Mouse (Mus musculus): ENCODE measurements around the gene Plekha1. TPM values are rescaled to one million over a fixed set of nuclear protein-coding genes. Genes with fewer than 3 reads are reported as not detected.

The Plekha1 gene
- total RNA-seq, 2 experiments from 2014 or later, result 42.8 to 44.0 TPM

- no peak for DNase-seq
- intact Hi-C loops (cut with DNase I), result no loop called here
Observed at GRCm38 (mm10) chr7:130855681-130856080, 9.9 kb upstream of the Plekha1 start.

- intact Hi-C loops (cut with DNase I), result no loop called here
- no peak for DNase-seq
Observed at GRCm38 (mm10) chr7:130857973-130858372, 7.6 kb upstream of the Plekha1 start.

- no peak for DNase-seq
- intact Hi-C loops (cut with DNase I), result loop anchor here (10.0 kb wide), 1 partner anchor 345 kb away; no protein-coding TSS in a partner anchor
Observed at GRCm38 (mm10) chr7:130859926-130860325, 5.6 kb upstream of the Plekha1 start.

- DNase-seq, result no peak
- intact Hi-C loops (cut with DNase I), result loop anchor here (10.0 kb wide), 1 partner anchor 346 kb away; no protein-coding TSS in a partner anchor
Observed at GRCm38 (mm10) chr7:130860721-130861142, 4.8 kb upstream of the Plekha1 start.

DNA sequence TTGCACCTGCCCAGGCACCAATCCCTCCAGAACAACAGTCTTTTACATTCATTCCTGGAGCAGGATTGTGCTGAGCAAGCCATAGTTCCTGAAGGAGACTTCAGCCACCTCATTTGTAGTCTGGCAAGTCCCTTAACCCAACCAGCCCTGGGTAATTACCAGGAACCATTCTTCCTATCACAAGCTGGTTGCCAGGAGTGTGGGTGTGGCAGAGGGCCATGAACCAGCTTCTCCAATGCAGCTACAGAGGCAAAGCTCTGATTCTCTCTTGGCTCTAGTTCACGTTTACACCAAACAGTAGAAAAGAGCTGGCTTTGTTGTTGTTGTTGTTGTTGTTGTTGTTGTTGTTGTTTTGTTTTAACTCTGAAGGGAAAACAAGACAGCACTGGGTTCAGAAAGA, 3.1 kb upstream of the Plekha1 start:
- intact Hi-C loops (cut with DNase I), result loop anchor here (10.0 kb wide), 1 partner anchor 348 kb away; no protein-coding TSS in a partner anchor
- no peak for DNase-seq

DNA sequence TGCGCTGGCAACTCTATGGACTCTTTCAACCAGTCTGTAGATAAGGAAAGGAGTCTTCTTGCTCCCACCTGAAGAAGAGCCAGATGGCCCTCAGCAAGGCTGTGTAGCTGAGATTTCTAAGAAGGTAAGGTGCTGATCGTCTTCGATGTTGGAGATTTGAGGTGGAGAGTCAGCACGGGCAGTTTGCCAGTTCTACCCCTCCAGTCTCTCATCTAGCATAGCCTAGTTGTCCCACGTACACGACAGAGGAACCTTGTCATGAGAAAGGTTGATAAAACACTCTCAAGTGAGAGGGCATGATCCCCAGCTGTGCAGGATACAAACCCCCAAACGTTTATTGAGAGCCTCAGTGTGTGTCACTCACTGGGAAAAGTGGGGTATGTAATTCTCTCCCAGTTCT, 845 bp upstream of the Plekha1 start:
- intact Hi-C loops (cut with DNase I), result loop anchor here (5.0 to 10.0 kb wide), 3 partner anchors 37 to 698 kb away; partner anchors contain the start of gene Bub3
- no peak for DNase-seq

DNA sequence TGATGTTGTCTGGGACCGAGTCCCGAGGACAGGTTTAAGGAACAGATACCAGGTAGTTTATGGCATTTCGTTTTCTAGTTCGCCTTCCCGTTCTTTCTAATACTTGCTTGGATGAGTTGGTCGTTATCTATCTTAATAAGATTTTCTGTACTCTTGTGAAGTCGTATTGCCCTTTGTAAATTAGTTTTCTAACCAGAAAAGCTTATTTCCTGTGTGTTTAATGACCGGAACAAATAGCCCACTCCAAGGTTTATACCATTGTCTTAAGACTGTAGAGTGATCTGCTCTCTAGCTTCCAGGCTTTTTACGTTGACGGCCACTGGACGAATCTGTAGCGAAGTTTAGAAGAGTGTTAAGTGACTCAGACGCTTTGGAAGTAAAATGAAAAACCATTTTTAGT, 1.1 kb downstream of the Plekha1 start:
- intact Hi-C loops (cut with DNase I), result loop anchor here (5.0 to 10.0 kb wide), 3 partner anchors 39 to 696 kb away; partner anchors contain the start of gene Bub3

GRCm38 (mm10) chr7:130867256-130867655, 1.7 kb downstream of the Plekha1 start:
- intact Hi-C loops (cut with DNase I), result loop anchor here (5.0 to 10.0 kb wide), 3 partner anchors 40 to 695 kb away; partner anchors contain the start of gene Bub3

More for the DNA sequence above, 1.1 kb downstream of the Plekha1 start:
- DNase-seq, result no peak

GRCm38 (mm10) chr7:130884161-130884560, 18.6 kb downstream of the Plekha1 start:
- no peak for DNase-seq
- intact Hi-C loops (cut with DNase I), result no loop called here

More at GRCm38 (mm10) chr7:130867256-130867655, 1.7 kb downstream of the Plekha1 start:
- no peak for DNase-seq

GRCm38 (mm10) chr7:130886246-130886645, 20.7 kb downstream of the Plekha1 start:
- DNase-seq, result no peak
- intact Hi-C loops (cut with DNase I), result no loop called here

- intact Hi-C loops (cut with DNase I), result no loop called here
- DNase-seq, result peak in 1 of 2 experiments; percentile 19
Observed at GRCm38 (mm10) chr7:130887946-130888345, 22.4 kb downstream of the Plekha1 start.

DNA sequence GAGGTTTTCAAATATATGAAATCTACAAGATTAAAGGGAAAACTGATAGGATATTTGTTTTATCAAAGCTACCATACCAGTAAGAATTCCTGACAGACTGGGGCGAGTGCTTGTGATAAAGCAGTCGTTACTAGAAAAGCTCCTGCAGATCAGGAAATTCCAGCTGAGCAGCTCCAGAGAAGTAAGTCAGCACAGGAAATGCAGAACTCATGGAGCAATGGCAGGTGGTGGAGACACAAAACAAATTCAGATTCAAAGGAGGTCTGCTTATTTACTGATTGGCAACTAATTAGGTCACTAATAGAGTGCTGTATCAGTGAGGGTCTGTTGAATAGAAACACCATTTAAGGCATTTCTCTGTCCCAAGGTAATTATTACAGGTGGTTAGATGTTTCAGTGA, 25.3 kb downstream of the Plekha1 start:
- DNase-seq, result no peak
- intact Hi-C loops (cut with DNase I), result no loop called here

- DNase-seq, result peak in 1 of 2 experiments; percentile 43
- intact Hi-C loops (cut with DNase I), result no loop called here
Observed at GRCm38 (mm10) chr7:130892973-130893372, 27.4 kb downstream of the Plekha1 start.

DNA sequence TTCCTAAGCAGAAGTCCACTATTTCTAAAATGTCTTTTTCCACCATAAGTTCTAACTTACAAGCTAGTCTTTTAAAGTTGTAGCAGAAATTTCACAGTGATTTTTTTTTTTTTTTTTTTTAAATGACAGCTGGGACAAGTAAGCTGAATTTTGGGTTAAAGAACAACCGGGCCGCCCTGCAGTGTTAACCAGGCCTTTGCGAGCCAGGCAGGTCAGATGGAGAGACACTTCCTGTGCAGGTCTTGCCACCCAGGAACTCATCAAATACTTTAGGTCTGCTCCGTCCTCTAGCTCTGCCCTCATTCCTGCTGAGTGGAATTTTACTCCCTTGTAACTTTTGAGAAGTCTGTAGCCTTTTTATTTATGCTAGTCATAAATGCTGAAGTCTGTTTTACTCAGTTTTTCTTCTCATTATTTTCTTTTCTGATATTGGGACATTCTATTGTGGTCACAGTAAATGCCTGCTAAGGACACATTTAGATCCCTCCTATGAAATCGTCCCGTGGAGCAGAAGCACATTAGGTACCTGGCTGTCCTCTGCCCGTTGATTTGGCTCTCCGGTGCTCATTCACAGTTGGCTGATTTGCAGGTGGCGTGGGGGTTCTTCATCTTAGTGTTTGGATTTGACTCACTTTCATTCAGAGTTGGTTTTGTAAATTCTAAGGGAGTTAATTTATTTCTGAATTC, 29.5 kb downstream of the Plekha1 start:
- DNase-seq, result no peak
- intact Hi-C loops (cut with DNase I), result no loop called here

DNA sequence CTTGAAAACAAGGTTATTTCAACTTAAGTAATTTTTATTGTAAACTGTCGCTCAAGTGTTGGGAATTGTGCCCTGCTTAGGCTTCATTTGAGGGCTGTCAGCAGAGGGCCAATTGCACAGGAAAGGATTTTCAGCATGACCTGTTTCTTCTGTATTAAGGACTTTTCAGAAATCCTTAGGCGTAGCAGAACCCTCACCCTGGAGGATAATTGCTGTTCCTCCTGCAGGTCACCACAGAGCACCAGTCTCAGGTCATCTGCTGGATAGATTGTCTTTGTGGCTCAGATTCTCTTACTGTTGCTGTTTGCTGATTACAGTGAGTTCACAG, 30.0 kb downstream of the Plekha1 start:
- no peak for DNase-seq
- intact Hi-C loops (cut with DNase I), result no loop called here

DNA sequence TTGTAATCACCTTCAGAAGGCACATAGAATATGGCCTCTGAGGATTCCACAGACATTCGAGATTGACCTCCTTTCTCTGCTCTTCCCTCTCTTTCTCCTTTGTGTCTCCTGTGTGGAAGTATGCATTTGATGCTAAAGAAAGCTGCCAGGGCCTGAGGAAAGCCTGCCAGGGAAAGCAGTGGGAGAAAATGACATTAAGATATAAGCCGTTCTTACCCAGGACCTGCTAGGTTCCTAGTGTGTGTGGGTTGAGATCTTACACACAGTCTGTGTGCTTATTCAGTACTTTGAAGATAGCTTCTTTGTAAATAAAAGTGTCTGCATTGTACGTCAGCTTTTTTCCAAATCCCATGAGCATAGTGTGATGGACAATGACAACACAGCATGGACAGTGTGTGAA, 30.5 kb downstream of the Plekha1 start:
- DNase-seq, result no peak
- intact Hi-C loops (cut with DNase I), result no loop called here

DNA sequence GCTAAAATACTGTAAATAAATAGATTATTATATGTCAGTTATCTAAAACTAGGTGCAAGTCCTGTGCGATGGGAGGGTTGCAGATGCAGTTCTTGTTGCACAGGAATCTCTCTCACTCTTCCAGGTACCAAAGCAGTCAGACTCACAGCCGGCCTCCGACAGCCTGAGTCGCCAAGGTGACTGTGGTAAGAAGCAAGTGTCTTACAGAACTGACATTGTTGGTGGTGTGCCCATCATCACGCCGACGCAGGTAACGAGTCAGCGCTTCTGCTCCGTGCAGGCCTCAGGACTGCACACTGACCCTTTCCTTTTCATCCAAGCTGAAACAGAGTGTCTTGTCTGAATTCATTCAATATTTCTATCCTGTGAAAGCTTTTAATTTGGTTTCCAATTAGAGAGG, 31.6 kb downstream of the Plekha1 start:
- intact Hi-C loops (cut with DNase I), result no loop called here
- DNase-seq, result no peak

DNA sequence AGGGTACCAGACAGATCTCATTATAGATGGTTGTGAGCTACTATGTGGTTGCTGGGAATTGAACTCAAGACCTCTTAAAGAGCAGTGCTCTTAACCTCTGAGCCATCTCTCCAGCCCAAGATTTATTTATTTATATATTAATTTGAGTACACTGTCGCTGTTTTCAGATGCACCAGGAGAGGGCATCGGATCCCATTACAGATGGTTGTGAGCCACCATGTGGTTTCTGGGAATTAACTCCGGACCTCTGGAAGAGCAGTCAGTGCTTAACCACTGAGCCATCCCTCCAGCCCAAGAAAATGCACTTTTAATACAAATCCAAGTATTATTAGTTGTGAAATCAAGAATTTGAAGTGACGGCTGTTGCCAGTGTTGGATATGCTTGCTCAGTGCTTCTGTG, 32.8 kb downstream of the Plekha1 start:
- DNase-seq, result no peak
- intact Hi-C loops (cut with DNase I), result no loop called here

- no peak for DNase-seq
- intact Hi-C loops (cut with DNase I), result no loop called here
Observed at GRCm38 (mm10) chr7:130900233-130900848, 34.8 kb downstream of the Plekha1 start.

- intact Hi-C loops (cut with DNase I), result no loop called here
Observed at GRCm38 (mm10) chr7:130902929-130903328, 37.4 kb downstream of the Plekha1 start.

DNA sequence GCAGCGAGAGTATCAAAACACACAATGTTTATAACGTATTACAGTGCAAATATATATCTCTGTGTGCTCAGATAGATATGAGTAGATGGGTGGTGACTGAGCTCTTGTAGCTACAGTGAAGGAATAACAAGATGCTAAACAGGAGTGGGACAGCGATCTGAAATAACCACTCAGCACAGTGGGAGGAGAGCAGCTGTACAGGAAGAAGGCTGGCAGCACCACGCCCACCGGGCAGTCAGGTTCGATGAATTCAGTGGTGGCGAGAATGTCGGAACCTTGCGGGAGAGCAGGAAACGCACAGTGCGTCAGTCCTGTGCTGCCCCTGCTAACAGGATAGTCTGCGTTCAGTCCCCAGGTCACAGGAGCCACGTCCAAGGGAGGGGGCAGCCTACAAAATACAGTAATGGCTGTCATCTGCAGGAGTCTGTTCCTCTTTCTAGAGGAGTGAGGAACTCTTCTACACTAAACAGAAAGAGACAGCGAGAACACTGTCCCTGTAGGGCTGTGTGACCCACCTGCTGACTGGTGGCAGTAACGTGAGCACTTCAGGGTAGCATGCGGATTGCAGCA, 38.0 kb downstream of the Plekha1 start:
- intact Hi-C loops (cut with DNase I), result no loop called here
- DNase-seq, result peak in 1 of 2 experiments; percentile 21

More at GRCm38 (mm10) chr7:130902929-130903328, 37.4 kb downstream of the Plekha1 start:
- DNase-seq, result no peak
